Mouse (Mus musculus) left cerebral cortex, postnatal 4 days (tissue): ENCODE measurements around the gene Cox14. TPM values are rescaled to one million over a fixed set of nuclear protein-coding genes. Genes with fewer than 3 reads are reported as not detected.

ENCODE experiments used
- DNase-seq: peaks from one replicate; pipeline ENCODE4 v3.0.0-alpha.2; 2022
- intact Hi-C: fragments of 180-260 bp; cut with DNase I; formaldehyde crosslinking; loops from one replicate; pipeline ENCODE4 v1.15.1; 2025
- total RNA-seq, 2 experiments: library from RNA; stranded (reverse); gene quantifications; 2 replicates each; pipeline ENCODE4 v1.2.3; 2021

Gene Cox14
- total RNA-seq, 2 experiments from 2014 or later: 68.0 to 73.4 TPM

DNA sequence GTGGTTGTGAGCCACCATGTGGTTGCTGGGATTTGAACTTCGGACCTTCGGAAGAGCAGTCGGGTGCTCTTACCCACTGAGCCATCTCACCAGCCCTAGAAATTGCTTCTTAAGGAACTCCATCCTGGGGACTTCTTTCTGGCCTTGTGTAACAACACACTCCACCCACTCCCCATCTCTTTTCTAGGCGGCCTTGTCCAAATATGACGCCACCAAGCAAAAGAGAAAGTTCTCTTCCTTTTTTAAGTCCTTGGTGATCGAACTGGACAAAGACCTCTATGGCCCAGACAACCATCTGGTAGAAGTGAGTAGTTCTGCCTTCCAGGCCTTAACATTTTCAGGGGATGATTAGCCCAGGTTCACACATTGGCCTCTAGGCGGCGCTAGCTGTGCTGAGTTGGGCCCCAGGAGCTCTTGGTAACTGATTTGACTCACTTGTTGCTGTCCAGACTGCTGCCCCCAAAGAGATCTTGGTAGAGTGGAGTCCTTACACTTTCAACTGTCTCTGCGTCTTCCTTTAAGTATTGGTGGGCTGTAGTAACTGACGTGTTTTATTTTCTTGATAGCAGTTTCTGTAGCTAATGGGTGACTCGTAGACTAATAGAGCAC, 19.9 kb upstream of the Cox14 start, which contains the start of gene Gm17349:
Gene Gm17349 (minus strand): TSS at position 51 of the 609 bp plus-strand sequence.
- peak; percentile 60 for DNase-seq
- intact Hi-C loops: no loop called here

DNA sequence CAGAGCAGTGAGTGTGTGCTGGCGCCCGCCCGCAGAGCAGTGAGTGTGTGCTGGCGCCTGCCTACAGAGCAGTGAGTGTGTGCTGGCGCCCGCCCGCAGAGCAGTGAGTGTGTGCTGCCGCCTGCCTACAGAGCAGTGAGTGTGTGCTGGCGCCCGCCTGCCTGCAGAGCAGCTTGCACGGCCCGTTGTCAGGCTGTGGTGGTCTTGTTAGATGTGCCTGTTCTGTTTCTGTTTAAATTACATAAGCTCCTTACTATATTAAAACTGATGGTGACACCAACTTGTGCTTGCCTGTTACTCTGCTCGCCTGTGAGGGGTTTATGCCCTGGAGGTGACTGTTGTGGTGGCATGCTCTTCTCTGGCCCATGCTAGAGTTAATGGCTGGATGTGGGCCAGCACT, 17.2 kb upstream of the Cox14 start:
- no peak for DNase-seq

DNA sequence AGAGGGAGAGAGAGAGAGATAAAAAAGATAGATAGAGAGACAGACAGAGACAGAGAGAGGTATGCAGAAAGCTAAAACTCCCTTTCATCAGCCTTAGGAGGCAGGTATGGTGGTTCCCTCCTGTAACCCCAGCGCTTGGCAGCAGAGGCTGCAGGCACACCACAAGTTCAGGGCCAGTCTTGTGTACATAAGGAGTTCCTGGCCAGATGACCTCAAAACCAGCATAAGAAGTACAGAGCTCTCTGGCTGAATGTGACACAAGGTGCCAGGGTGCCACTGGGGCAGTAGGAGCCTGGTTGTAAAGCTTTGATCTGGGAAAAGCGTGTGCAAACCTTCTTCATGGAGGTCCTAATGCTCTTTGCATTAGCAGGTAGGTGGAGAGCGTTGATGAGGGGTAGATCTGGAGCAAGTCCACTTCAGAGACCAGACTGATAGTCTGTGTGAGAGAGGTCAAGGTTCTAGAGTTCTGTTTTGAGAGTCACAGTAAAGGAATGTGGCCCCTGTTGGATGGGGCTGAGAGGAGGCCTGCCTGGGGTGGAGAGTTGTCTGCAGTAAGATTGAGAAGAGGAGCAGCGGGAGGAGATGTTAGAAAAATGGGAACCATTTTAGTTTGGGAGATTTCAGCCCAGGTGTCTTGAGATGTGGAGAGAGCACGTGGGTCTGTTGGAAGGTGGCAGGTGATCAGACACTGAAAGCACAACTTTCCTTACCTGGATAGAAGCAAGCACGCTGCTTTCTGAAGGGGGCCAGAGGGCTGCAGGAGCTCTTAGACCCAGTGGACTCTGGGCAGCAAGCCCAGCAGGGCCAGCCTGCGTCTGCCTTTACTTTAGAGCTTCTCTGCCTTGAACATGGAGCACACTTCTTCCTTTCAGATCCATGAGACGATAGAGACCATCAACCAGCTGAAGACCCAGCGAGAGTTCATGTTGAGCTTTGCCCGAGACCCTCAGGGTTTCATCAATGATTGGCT, 14.9 kb upstream of the Cox14 start:
- intact Hi-C loops: loop anchor here (10.0 kb wide), 1 partner anchor 194 kb away; no protein-coding TSS in a partner anchor
- DNase-seq: no peak

More for the DNA sequence above, 17.2 kb upstream of the Cox14 start:
- intact Hi-C loops: no loop called here

DNA sequence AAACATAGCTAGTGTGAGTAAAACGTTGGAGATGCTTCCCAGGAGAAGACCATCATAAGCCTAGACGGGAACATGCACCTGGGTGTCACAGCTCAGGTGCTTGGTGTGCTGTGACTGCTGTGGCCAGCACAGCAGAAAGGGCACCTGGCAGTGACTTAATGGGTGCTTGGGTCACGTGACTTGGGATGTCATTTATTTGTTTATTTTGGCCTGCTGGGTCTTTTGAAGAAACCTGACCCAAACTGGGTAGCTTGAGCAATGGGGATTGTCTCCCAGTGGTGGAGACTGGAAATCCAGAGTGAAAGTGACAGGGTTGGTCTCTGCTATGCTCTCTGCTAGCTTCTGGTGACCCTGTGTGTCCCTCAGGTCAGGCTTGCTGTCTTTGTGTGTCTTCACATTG, 13.9 kb upstream of the Cox14 start:
- intact Hi-C loops: loop anchor here (10.0 kb wide), 1 partner anchor 193 kb away; no protein-coding TSS in a partner anchor
- DNase-seq: no peak

DNA sequence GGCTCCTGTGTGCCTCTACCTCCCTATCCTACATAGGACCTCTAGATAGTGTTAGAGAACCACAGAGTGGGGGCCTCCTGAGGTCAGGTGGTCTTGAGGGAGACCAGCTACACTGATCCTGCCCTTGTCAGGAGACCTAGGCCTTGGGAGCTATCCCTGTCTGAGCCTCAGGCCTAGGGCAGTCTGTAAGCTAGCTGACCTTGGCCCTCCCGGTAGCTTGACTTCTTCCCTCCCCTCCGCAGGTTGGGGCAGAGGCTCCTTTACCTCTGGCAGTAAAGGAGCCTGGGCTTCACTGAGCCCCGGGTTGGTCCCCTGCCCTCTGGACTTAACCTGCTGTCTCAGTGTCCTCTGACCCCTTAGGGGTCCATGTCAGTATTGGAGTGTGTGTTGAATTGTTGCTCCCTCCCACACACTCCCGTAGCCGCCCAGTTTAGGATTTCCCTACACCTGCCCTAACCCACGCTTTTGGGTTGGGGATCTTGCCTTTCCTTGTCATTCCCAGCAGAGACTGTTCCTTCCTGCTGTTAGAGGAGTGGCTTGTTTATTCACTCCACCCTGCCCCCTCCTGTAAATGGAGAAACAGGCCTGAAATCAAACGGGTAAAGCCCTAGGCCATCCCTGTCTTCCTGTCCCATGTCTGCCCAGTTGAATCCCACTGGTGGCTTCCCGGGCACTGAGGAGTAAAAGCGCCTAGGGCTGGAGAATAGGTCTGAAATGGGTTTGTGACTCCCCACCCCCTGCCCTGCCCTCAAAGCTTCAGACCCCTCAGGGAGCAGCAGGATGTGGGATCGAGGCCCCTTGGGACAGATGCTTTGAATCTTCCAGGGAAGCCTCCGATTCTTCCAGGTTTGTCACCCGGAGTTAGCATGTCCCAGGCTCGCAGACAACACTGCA, 12.5 kb upstream of the Cox14 start:
- intact Hi-C loops: loop anchor here (10.0 kb wide), 1 partner anchor 192 kb away; no protein-coding TSS in a partner anchor
- DNase-seq: no peak

DNA sequence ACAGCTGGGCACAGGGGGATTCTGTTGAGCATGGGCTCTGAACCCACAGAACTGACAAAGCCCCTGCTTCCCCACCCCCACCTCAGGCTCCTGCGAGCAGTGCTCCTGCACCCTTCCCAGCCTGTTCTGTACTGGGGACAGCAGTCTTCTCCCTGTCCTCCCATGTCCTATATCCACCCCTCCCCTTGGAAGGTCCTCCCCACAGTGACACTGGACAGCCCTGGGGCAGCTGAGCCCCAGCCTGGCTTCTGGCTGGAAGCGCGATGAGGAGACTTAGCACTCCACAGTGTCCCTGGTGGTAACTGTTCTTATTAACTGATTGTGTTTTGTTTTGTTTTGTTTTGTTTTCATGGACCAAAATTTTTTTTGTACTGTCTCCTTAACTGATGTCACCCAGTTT, 11.8 kb upstream of the Cox14 start:
- intact Hi-C loops: loop anchor here (10.0 kb wide), 1 partner anchor 191 kb away; no protein-coding TSS in a partner anchor
- no peak for DNase-seq

DNA sequence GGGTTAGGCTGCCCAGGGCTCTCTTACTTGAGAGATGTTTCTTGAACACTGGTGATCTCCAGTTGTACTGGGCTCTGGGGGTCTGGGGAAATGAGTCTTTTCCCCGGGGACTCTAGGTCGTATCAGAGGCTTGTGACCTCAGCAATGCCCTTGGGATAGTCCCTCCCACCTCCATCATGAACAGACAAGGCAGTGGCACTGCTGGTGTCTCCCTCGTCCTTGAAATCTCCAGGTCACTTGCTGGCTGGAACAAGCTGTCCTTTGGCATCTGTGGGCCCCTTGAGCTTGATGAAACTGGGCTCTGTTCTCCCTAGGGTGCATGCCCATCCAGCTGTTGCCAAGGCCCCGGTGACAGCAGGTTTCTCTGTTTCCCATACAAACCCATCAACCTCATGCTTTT, 11.2 kb upstream of the Cox14 start:
- intact Hi-C loops: loop anchor here (10.0 kb wide), 1 partner anchor 191 kb away; no protein-coding TSS in a partner anchor
- DNase-seq: no peak

DNA sequence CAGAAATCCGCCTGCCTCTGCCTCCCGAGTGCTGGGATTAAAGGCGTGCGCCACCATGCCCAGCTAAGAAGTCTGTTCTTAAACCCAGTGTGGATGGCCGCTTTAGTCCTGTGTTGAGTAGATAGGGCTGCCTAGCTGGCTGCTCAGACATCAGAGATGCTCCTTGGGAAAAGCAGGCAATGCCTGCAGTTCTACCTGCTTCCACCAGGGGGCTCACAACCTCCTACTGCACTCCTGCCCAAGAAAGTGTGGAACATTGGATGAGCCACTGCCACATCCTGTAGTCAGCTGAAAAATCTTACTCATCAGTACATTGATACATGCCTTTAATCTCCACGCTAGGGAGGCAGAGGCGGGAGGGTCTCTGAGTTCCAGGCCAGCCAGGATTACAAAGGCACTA, 10.6 kb upstream of the Cox14 start:
- peak; percentile 71 for DNase-seq
- intact Hi-C loops: loop anchor here (10.0 kb wide), 1 partner anchor 190 kb away; no protein-coding TSS in a partner anchor

DNA sequence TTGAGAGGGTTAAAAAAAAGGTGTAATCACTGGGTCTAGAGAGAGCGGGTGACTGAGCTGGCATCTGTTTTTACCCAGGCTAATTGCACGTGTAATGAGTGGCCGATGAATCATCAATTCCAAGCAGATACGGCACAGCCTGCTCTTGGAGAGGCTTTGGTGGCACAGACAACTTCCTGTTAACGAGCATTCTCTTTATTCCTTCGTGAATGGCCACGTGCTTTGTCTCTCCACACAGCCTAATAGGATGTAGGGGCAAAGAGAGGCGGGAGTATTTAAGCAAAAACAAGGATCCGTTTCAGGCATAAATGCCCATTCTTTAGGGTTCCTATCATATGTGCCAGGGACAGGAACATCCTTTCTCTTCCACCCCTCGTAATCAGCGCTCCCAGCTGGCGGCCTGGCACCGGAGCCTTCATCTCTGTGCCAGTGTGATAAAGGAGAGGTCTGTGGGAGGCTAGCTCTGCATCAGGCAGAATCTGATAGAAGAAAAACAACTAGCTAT, 10.0 kb upstream of the Cox14 start:
- intact Hi-C loops: loop anchor here (10.0 kb wide), 1 partner anchor 189 kb away; no protein-coding TSS in a partner anchor

GRCm38 (mm10) chr15:99715982-99716746, 9.3 kb upstream of the Cox14 start:
- no peak for DNase-seq
- intact Hi-C loops: loop anchor here (10.0 kb wide), 1 partner anchor 189 kb away; no protein-coding TSS in a partner anchor

More for the DNA sequence above, 10.0 kb upstream of the Cox14 start:
- peak; percentile 54 for DNase-seq

- DNase-seq: no peak
- intact Hi-C loops: loop anchor here (10.0 kb wide), 1 partner anchor 188 kb away; no protein-coding TSS in a partner anchor
Measured at GRCm38 (mm10) chr15:99716814-99717213, 8.6 kb upstream of the Cox14 start.

DNA sequence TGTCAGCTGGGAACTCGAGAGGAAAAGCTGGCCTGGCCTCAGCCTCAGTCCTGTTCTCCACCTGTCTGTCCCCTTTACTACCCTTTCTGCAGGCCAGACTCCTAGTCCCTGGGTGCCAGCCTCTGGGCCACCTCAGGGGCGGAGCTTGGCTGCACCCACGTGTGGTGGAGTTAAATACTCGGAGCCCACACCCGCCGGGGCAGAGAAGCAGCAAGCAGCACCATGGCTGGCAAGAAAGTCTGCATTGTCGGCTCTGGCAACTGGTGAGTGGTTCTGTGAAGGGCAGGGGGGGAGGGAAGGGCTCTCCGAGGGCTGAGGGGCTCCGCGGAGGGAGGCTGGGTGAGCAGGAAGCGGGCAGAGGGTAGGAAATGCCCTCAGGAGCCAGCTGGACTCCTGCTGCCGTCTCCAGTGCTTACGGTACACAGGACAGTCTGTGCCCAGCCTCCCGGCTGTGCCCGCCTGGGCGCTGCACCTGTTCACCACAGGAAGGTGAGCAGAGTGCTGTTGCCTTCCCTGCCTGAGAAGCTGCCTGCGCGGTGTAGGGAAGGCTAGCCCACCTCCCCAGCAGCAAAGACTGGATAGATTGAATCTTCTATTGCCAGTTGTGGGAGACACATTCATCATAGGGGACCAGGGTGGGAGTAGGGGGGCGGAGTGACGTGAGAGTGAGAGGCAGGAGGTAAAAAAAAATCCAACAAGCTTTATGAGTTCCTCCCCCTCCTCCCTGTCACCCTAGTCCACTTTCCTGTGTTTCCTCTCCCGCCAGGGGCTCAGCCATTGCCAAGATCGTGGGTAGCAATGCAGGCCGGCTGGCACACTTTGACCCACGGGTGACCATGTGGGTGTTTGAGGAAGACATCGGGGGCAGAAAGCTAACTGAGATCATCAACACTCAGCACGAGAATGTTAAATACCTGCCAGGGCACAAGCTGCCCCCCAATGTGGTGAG, 7.8 kb upstream of the Cox14 start, which contains the start of gene Gpd1:
Gene Gpd1 (plus strand): TSS at position 130 of the 949 bp plus-strand sequence.
- intact Hi-C loops: loop anchor here (10.0 kb wide), 1 partner anchor 187 kb away; no protein-coding TSS in a partner anchor
- peak; percentile 57 for DNase-seq

DNA sequence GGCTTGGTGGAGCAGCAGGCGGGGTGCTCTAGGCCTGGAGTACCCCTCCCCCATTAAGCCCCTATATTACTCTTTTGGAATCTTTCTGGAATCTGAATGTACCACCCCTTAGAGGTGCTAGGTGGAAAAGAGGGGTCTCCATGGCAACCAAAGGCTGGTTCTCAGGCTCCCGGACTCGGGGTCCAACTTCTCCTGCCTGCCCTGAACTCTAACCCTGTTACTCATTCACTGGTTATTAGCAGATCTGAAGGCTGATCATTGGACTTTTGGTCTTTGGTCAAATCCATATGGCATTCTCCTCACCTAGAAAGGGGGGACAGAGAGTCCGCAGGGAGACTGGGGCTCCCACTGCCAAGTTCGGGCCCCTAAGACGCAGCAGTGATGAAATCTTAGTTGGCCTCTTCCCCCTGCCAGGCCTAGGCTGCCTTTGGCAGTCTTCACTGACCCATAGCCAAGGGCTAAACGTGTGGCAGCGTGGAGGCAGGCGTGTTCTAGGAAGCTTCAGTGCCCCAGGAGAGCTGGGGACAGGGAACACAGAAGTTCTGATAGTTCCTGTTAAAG, 6.9 kb upstream of the Cox14 start:
- intact Hi-C loops: loop anchor here (10.0 kb wide), 1 partner anchor 186 kb away; no protein-coding TSS in a partner anchor
- no peak for DNase-seq

- DNase-seq: no peak
- intact Hi-C loops: loop anchor here (10.0 kb wide), 2 partner anchors 55 to 185 kb away; partner anchors contain the start of gene Cers5
Measured at GRCm38 (mm10) chr15:99719865-99720264, 5.6 kb upstream of the Cox14 start.

DNA sequence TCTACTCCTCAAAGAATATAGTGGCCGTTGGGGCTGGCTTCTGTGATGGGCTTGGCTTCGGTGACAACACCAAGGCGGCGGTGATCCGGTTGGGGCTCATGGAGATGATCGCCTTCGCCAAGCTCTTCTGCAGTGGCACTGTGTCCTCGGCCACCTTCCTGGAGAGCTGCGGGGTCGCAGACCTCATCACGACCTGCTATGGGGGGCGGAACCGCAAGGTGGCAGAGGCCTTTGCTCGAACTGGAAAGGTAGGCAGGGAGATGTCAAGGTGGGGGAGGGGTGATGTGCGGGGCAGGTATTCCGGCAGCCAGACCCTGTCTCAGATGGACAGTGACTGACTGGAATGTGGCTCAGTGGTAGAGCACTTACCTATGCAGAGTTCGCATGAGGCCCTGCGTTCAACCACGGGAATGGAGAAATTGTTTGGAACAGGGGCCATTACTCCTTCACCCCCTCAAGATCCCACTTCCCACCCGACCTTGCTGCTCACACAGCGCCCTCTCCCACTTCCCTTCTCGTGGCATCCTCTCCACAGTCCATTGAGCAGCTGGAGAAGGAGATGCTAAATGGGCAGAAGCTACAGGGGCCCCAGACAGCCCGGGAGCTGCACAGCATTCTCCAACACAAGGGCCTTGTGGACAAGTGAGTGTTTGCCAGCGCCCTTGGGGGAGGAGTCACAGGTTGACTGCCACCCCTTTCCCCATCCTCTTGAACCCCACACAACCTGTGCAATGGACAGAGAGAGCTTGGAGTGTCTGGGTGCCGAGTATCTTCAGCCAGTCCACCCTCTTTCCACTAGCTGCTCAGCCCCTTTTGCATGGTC, 3.3 kb upstream of the Cox14 start:
- intact Hi-C loops: loop anchor here (10.0 kb wide), 1 partner anchor 53 kb away; the partner anchor contains the start of gene Cers5

DNA sequence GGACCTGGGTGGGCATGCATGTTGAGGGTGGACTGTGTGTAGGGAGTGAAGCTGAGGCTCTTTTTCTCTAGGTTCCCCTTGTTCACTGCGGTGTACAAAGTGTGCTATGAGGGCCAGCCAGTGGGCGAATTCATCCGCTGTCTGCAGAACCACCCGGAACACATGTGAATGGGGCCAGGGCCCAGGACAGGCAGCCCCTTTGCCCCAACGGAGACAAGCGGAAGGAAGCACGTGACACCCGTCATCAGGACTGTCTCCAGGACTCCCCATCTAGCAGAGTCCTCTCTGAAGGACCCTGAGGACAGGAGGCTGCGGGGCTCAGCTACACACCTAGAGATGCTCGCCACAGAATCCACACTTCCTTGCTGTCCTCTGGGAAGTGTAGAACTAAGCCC, 2.3 kb upstream of the Cox14 start:
- no peak for DNase-seq
- intact Hi-C loops: loop anchor here (10.0 kb wide), 1 partner anchor 52 kb away; the partner anchor contains the start of gene Cers5

More for the DNA sequence above, 3.3 kb upstream of the Cox14 start:
- no peak for DNase-seq
